Mouse (Mus musculus): ENCODE data around the gene Zfyve28.

DNA sequence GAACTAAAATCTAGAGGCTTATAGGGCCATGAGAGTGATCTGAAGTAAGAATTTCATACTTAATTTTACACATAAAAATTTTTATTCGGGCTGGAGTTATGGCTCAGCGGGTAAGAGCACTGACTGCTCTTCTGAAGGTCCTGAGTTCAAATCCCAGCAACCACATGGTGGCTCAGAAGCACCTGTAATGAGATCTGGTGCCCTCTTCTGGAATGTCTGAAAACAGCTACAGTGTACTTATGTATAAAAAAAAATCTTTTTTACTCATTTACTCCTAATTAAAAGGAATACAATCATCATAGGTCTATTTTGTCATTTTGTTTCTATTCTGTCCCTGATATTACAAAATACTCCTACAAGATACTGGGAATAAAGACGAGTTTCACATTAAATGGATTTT lies 140.7 kb downstream of the Zfyve28 start:
- TF ChIP-seq EP300 (IDR thresholded peaks at IDR 0.05; ENCODE audit: low read depth): no peak
- no peak; the same call in 1 of the 2 replicates for TF ChIP-seq CTCF (IDR thresholded peaks at IDR 0.05; ENCODE audit: low read depth)
